Mouse (Mus musculus) olfactory bulb, adult 2 months (tissue): ENCODE measurements around the gene Ahcyl2.

Experiments
- CTCF ChIP-seq: fragments of 200-500 bp; IDR thresholded peaks from 2 replicates; pipeline ENCODE4 v1.5.1; 2012; ENCODE audit warnings: low read depth, mild to moderate bottlenecking, low read length, moderate library complexity; ENCODE audit not compliant: insufficient read depth
- POLR2A ChIP-seq: fragments of 200-500 bp; IDR thresholded peaks from 2 replicates; pipeline ENCODE4 v1.6.1; 2012; ENCODE audit warnings: mild to moderate bottlenecking, low read depth, low read length, moderate library complexity; ENCODE audit not compliant: insufficient read depth

DNA sequence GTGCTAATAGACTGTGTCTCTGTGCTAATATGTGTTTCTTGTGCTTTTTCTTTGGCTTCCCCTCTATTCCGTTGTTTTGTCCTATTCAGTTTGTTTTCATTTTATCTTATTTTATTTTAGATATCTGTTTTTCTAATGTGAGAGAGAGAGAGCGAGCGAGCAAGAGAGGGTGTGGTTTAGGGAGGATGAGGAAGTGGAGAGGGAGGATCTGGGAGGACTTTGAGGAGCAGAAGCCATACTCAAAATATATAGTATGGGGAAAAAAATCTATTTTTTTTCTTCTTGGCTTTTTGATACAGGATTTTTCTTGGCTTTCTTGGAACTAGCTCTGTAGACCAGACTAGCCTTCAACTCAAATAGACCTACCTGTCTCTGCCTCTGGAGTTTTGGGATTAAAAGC is 39.8 kb upstream of the Ahcyl2 start:
- no peak for TF ChIP-seq CTCF
- no peak for TF ChIP-seq POLR2A
